Mouse (Mus musculus): ENCODE measurements around the gene Zfp281.

GRCm38 (mm10) chr1:136626141-136626540 lies 1.4 kb downstream of the Zfp281 start:
- TF ChIP-seq CTCF (IDR thresholded peaks at IDR 0.05; ENCODE audit: low read depth) (no peak), EP300 (IDR thresholded peaks at IDR 0.05; ENCODE audit: low read depth) (no peak)

Measured in liver, embryonic 14.5 days (tissue).